Mouse (Mus musculus) ES-Bruce4 (cell line): ENCODE measurements around the gene Gli2. TPM values are rescaled to one million over a fixed set of nuclear protein-coding genes. Genes with fewer than 3 reads are reported as not detected.

Source experiments
- H3K27ac ChIP-seq: 2 replicates; pipeline ENCODE4 v1.5.1; 2012; ENCODE audit warnings: low read length, inconsistent platforms; ENCODE audit not compliant: insufficient read depth
- H3K27me3 ChIP-seq: 2 replicates; pipeline ENCODE4 v1.6.1; 2012; ENCODE audit warnings: mild to moderate bottlenecking, low read length, inconsistent platforms; ENCODE audit not compliant: control insufficient read depth, poor library complexity, insufficient read depth, severe bottlenecking
- H3K36me3 ChIP-seq: 2 replicates; pipeline ENCODE4 v1.6.1; 2012; ENCODE audit warnings: inconsistent platforms, mild to moderate bottlenecking, low read length, moderate library complexity; ENCODE audit not compliant: control insufficient read depth, poor library complexity, insufficient read depth, severe bottlenecking
- H3K4me1 ChIP-seq: one replicate; pipeline ENCODE4 v1.8.1; 2011; ENCODE audit warnings: low read length; ENCODE audit not compliant: control insufficient read depth, insufficient read depth
- H3K4me3 ChIP-seq: 2 replicates; pipeline ENCODE4 v1.5.1; 2011; ENCODE audit warnings: low read depth, mild to moderate bottlenecking, low read length
- H3K9ac ChIP-seq: 2 replicates; pipeline ENCODE4 v1.6.1; 2012; ENCODE audit warnings: low read depth, mild to moderate bottlenecking, inconsistent platforms; ENCODE audit not compliant: poor library complexity, severe bottlenecking
- H3K9me3 ChIP-seq: replicated peaks from 2 replicates; pipeline ENCODE4 v1.6.1; 2012; ENCODE audit warnings: mild to moderate bottlenecking, low read length, inconsistent platforms; ENCODE audit not compliant: control insufficient read depth, poor library complexity, insufficient read depth, severe bottlenecking
- CTCF ChIP-seq: IDR thresholded peaks from one replicate; pipeline ENCODE4 v1.8.1; 2011; ENCODE audit warnings: low read depth, low read length
- EP300 ChIP-seq: IDR thresholded peaks from 2 replicates; pipeline ENCODE4 v1.6.1; 2011; ENCODE audit warnings: low read depth, low read length; ENCODE audit not compliant: insufficient read depth
- POLR2A ChIP-seq: IDR thresholded peaks from one replicate; pipeline ENCODE4 v1.8.1; 2011; ENCODE audit warnings: low read length; ENCODE audit not compliant: insufficient read depth
- polyA plus RNA-seq: library from polyadenylated mRNA; stranded (reverse); fragments of >200 nt; gene quantifications from 2 replicates; pipeline ENCODE4 v1.2.4, GENCODE M21; 2011; ENCODE audit warnings: low read depth; ENCODE audit not compliant: missing spikeins, insufficient read depth, insufficient read length

Gene Gli2
- polyA plus RNA-seq, 1 experiment, result 10.9 TPM

- H3K9ac ChIP-seq, result peak overlapping the region; percentile 91; the same call in 1 of the 2 replicates
- no peaks in the 10 kb centered on the region for H3K27me3 ChIP-seq
- H3K9me3 ChIP-seq, result no peaks in the 10 kb centered on the region
- TF ChIP-seq EP300 (peak; percentile 95), POLR2A (no peak), CTCF (no peak)
- no peak overlapping the region for H3K4me3 ChIP-seq
- H3K4me1 ChIP-seq, result no peaks in the 10 kb centered on the region
- H3K36me3 ChIP-seq, result no peaks in the 10 kb centered on the region
- H3K27ac ChIP-seq, result peak overlapping the region; percentile 44
Observed at GRCm38 (mm10) chr1:119048988-119049387, 4.4 kb downstream of the Gli2 start.

GRCm38 (mm10) chr1:119048547-119048946 is 4.9 kb downstream of the Gli2 start:
- TF ChIP-seq EP300 (no peak), POLR2A (no peak)
- H3K4me1 ChIP-seq, result no peaks in the 10 kb centered on the region
- no peaks in the 10 kb centered on the region for H3K27me3 ChIP-seq
- H3K9me3 ChIP-seq, result no peaks in the 10 kb centered on the region
- peak overlapping the region; percentile 40 for H3K4me3 ChIP-seq
- peak overlapping the region; percentile 91 for H3K9ac ChIP-seq
- H3K36me3 ChIP-seq, result no peaks in the 10 kb centered on the region
- H3K27ac ChIP-seq, result peak overlapping the region; percentile 44

DNA sequence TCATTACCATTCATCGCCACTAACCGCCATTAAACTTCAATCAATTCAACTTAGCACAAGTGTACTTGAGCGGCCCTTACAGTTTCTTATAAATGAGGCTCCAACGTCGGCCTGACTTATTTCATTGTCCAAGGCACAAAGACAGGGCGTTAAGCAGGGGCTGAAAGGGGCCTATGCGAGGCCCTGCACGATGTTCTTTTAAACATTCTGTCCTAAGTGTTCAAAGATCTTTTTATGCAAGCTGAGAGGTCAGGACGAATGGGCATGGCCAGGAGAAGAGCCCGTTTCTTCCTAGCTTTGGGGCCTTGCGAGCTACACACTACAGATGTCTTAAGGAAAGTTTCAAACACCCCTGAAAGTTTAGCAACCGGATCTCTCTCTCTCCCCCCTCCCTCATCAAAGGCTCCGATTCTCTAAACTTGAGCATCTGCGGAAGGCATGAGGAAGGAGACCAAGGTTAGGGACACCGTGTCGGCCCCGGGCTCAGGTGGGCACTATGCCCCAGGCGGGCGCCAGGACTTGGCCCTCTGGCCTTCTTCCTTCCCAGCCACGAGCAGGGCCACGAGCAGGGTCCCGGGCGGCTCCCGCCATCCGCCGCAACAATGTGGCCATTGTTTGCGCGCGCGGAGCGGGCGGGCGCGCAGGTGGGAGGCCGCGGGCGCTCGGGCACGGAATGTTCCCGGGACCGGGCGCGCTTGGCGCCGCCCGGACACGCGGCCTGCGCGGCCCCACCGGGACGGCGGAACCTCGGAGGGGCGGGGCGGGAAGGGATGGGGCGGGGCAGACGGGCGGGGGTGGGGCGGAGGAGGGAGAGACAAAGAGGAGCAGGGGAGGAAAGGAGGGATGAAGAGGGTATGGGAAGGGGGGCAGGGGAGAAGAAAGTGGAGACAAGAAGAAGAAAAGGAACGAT is 5.7 kb downstream of the Gli2 start:
- no peaks in the 10 kb centered on the region for H3K4me1 ChIP-seq
- H3K9me3 ChIP-seq, result no peaks in the 10 kb centered on the region
- H3K27ac ChIP-seq, result peak overlapping the region; percentile 51
- TF ChIP-seq CTCF (no peak), EP300 (no peak), POLR2A (no peak)
- H3K9ac ChIP-seq, result peak overlapping the region; percentile 91
- peak overlapping the region; percentile 71 for H3K4me3 ChIP-seq
- no peaks in the 10 kb centered on the region for H3K27me3 ChIP-seq
- no peaks in the 10 kb centered on the region for H3K36me3 ChIP-seq

DNA sequence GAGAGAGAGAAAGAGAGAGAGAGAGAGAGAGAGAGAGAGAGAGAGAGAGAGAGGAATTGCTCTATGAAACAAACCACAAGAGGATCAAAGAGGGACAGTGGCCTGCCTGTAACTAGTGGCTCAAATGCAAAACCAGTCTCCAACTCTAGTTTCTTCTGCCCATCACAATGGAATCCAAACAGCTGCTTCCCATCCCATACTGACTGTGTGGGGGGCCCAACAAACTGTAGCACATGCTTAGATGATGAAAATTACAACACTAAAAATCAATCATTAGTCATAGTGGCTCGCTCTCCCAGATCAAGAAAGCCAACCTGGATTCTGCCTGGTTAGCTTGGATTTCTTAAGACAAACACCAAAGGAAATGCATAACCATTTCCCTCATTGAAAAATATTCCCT is 15.0 kb downstream of the Gli2 start:
- Histone ChIP-seq H3K36me3 (no peaks in the 10 kb centered on the region), H3K27ac (no peak overlapping the region)
- no peak for TF ChIP-seq POLR2A
- no peak for TF ChIP-seq CTCF

DNA sequence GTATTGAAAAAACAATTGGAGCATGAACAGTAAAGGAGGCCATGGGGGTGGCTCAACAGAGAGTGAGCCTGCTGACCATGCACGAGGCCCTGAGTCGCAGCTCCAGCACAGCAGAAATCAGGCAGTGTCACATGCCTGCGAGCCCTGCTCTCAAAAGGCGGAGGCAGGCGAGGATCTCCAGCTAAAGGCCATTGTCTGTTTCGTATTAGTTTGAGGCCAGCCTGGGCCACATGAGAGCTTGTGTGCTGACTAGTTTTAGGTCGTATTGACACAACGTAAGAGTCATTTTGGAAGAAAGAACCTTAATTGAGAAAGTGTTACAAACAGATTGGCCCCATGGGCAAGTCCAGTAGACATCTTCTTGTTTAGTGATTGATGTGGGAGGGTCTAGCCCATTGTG is 17.5 kb downstream of the Gli2 start:
- Histone ChIP-seq H3K36me3 (no peaks in the 10 kb centered on the region), H3K9me3 (no peaks in the 10 kb centered on the region), H3K27me3 (no peaks in the 10 kb centered on the region), H3K27ac (no peak overlapping the region), H3K4me1 (peaks cover 2% of the 10 kb centered on the region), H3K9ac (no peak overlapping the region), H3K4me3 (no peak overlapping the region)
- TF ChIP-seq CTCF (no peak), EP300 (no peak), POLR2A (no peak)

More for the DNA sequence above, 15.0 kb downstream of the Gli2 start:
- Histone ChIP-seq H3K4me3 (no peak overlapping the region), H3K9me3 (no peaks in the 10 kb centered on the region), H3K27me3 (no peaks in the 10 kb centered on the region), H3K4me1 (peaks cover 2% of the 10 kb centered on the region), H3K9ac (no peak overlapping the region)

- no peak for TF ChIP-seq POLR2A
- no peak for TF ChIP-seq EP300
- no peak for TF ChIP-seq CTCF
- Histone ChIP-seq H3K4me1 (peaks cover 2% of the 10 kb centered on the region), H3K27ac (no peak overlapping the region)
Observed at GRCm38 (mm10) chr1:119035301-119035700, 18.1 kb downstream of the Gli2 start.

More at GRCm38 (mm10) chr1:119035301-119035700, 18.1 kb downstream of the Gli2 start:
- Histone ChIP-seq H3K4me3 (no peak overlapping the region), H3K9ac (no peak overlapping the region), H3K9me3 (no peaks in the 10 kb centered on the region), H3K36me3 (no peaks in the 10 kb centered on the region), H3K27me3 (no peaks in the 10 kb centered on the region)
